Mouse (Mus musculus): ENCODE measurements at regions not wholly inside any gene's neighbourhood (a gene's known extent, or its start where the extent isn't known, plus 50 kb on each side); places are given as distances from the start of the nearest gene placed in this dataset.

GRCm38 (mm10) chr13:44097141-44097540 lies 312.6 kb downstream of the Cd83 start:
- no peak overlapping the region for H3K4me3 ChIP-seq (ENCODE audit: insufficient read depth, poor library complexity, severe bottlenecking)
- no peak overlapping the region for H3ac ChIP-seq (ENCODE audit: control insufficient read depth, insufficient read length, low read depth)
- no peaks in the 10 kb centered on the region for H3K79me3 ChIP-seq (ENCODE audit: low read depth)
- no peaks in the 10 kb centered on the region for H3K27me3 ChIP-seq (ENCODE audit: control insufficient read depth, insufficient read depth, insufficient read length)
- TF ChIP-seq CTCF (IDR thresholded peaks at IDR 0.05; ENCODE audit: control insufficient read depth, insufficient read depth, insufficient read length) (no peak), MAX (IDR thresholded peaks at IDR 0.05) (no peak), MYOG (IDR thresholded peaks at IDR 0.05; ENCODE audit: control insufficient read depth, extremely low read depth, insufficient read length) (no peak), FOSL1 (IDR thresholded peaks at IDR 0.05; ENCODE audit: insufficient read depth, low read length, poor library complexity, severe bottlenecking) (no peak), CEBPB (IDR thresholded peaks at IDR 0.05; ENCODE audit: low read depth) (no peak), MYOD1 (IDR thresholded peaks at IDR 0.05; ENCODE audit: control insufficient read depth, insufficient read length, low read depth) (no peak)
- H3K79me2 ChIP-seq (ENCODE audit: control insufficient read depth, insufficient read depth): no peaks in the 10 kb centered on the region
- no peaks in the 10 kb centered on the region for H3K36me3 ChIP-seq (ENCODE audit: control insufficient read depth, insufficient read depth)

GRCm38 (mm10) chr13:44099511-44099910 lies 314.9 kb downstream of the Cd83 start:
- TF ChIP-seq FOSL1 (IDR thresholded peaks at IDR 0.05; ENCODE audit: insufficient read depth, low read length, poor library complexity, severe bottlenecking) (no peak), CEBPB (IDR thresholded peaks at IDR 0.05; ENCODE audit: low read depth) (no peak), USF1 (IDR thresholded peaks at IDR 0.05; ENCODE audit: low read depth) (no peak), MYOG (IDR thresholded peaks at IDR 0.05; ENCODE audit: control insufficient read depth, extremely low read depth, insufficient read length) (no peak), CTCF (IDR thresholded peaks at IDR 0.05; ENCODE audit: control insufficient read depth, insufficient read depth, insufficient read length) (no peak), MAX (IDR thresholded peaks at IDR 0.05) (no peak), MYOD1 (IDR thresholded peaks at IDR 0.05; ENCODE audit: control insufficient read depth, insufficient read length, low read depth) (no peak)
- Histone ChIP-seq H3ac (ENCODE audit: control insufficient read depth, insufficient read length, low read depth) (no peak overlapping the region), H3K36me3 (ENCODE audit: control insufficient read depth, insufficient read depth) (no peaks in the 10 kb centered on the region), H3K79me3 (ENCODE audit: low read depth) (no peaks in the 10 kb centered on the region), H3K4me3 (ENCODE audit: insufficient read depth, poor library complexity, severe bottlenecking) (no peak overlapping the region), H3K79me2 (ENCODE audit: control insufficient read depth, insufficient read depth) (no peaks in the 10 kb centered on the region), H3K27me3 (ENCODE audit: control insufficient read depth, insufficient read depth, insufficient read length) (no peaks in the 10 kb centered on the region)

GRCm38 (mm10) chr13:44100125-44101067 lies 315.8 kb downstream of the Cd83 start:
- Histone ChIP-seq H3ac (ENCODE audit: control insufficient read depth, insufficient read length, low read depth) (no peak overlapping the region), H3K79me3 (ENCODE audit: low read depth) (no peaks in the 10 kb centered on the region), H3K4me3 (ENCODE audit: insufficient read depth, poor library complexity, severe bottlenecking) (no peak overlapping the region), H3K36me3 (ENCODE audit: control insufficient read depth, insufficient read depth) (no peaks in the 10 kb centered on the region), H3K27me3 (ENCODE audit: control insufficient read depth, insufficient read depth, insufficient read length) (no peaks in the 10 kb centered on the region), H3K79me2 (ENCODE audit: control insufficient read depth, insufficient read depth) (no peaks in the 10 kb centered on the region)
- TF ChIP-seq CTCF (IDR thresholded peaks at IDR 0.05; ENCODE audit: control insufficient read depth, insufficient read depth, insufficient read length) (no peak), MAX (IDR thresholded peaks at IDR 0.05) (no peak), CEBPB (IDR thresholded peaks at IDR 0.05; ENCODE audit: low read depth) (no peak), USF1 (IDR thresholded peaks at IDR 0.05; ENCODE audit: low read depth) (no peak)

- Histone ChIP-seq H3ac (ENCODE audit: control insufficient read depth, insufficient read length, low read depth) (no peak overlapping the region), H3K36me3 (ENCODE audit: control insufficient read depth, insufficient read depth) (no peaks in the 10 kb centered on the region), H3K4me3 (ENCODE audit: insufficient read depth, poor library complexity, severe bottlenecking) (no peak overlapping the region), H3K79me3 (ENCODE audit: low read depth) (no peaks in the 10 kb centered on the region), H3K79me2 (ENCODE audit: control insufficient read depth, insufficient read depth) (no peaks in the 10 kb centered on the region), H3K27me3 (ENCODE audit: control insufficient read depth, insufficient read depth, insufficient read length) (no peaks in the 10 kb centered on the region)
- TF ChIP-seq CEBPB (IDR thresholded peaks at IDR 0.05; ENCODE audit: low read depth) (no peak), MYOG (IDR thresholded peaks at IDR 0.05; ENCODE audit: control insufficient read depth, extremely low read depth, insufficient read length) (no peak), MYOD1 (IDR thresholded peaks at IDR 0.05; ENCODE audit: control insufficient read depth, insufficient read length, low read depth) (no peak), MAX (IDR thresholded peaks at IDR 0.05) (no peak), USF1 (IDR thresholded peaks at IDR 0.05; ENCODE audit: low read depth) (no peak), CTCF (IDR thresholded peaks at IDR 0.05; ENCODE audit: control insufficient read depth, insufficient read depth, insufficient read length) (no peak), FOSL1 (IDR thresholded peaks at IDR 0.05; ENCODE audit: insufficient read depth, low read length, poor library complexity, severe bottlenecking) (no peak)
Measured at GRCm38 (mm10) chr13:44101161-44101560, 316.6 kb downstream of the Cd83 start.

- Histone ChIP-seq H3K79me3 (ENCODE audit: low read depth) (no peaks in the 10 kb centered on the region), H3K4me3 (ENCODE audit: insufficient read depth, poor library complexity, severe bottlenecking) (no peak overlapping the region), H3K36me3 (ENCODE audit: control insufficient read depth, insufficient read depth) (no peaks in the 10 kb centered on the region), H3ac (ENCODE audit: control insufficient read depth, insufficient read length, low read depth) (no peak overlapping the region), H3K27me3 (ENCODE audit: control insufficient read depth, insufficient read depth, insufficient read length) (no peaks in the 10 kb centered on the region), H3K79me2 (ENCODE audit: control insufficient read depth, insufficient read depth) (no peaks in the 10 kb centered on the region)
- TF ChIP-seq CTCF (IDR thresholded peaks at IDR 0.05; ENCODE audit: control insufficient read depth, insufficient read depth, insufficient read length): no peak
- TF ChIP-seq MYOG (IDR thresholded peaks at IDR 0.05; ENCODE audit: control insufficient read depth, extremely low read depth, insufficient read length): no peak
- no peak for TF ChIP-seq MYOD1 (IDR thresholded peaks at IDR 0.05; ENCODE audit: control insufficient read depth, insufficient read length, low read depth)
- no peak for TF ChIP-seq USF1 (IDR thresholded peaks at IDR 0.05; ENCODE audit: low read depth)
- no peak for TF ChIP-seq CEBPB (IDR thresholded peaks at IDR 0.05; ENCODE audit: low read depth)
- no peak for TF ChIP-seq FOSL1 (IDR thresholded peaks at IDR 0.05; ENCODE audit: insufficient read depth, low read length, poor library complexity, severe bottlenecking)
- TF ChIP-seq MAX (IDR thresholded peaks at IDR 0.05): no peak
Measured at GRCm38 (mm10) chr13:44101806-44102205, 317.2 kb downstream of the Cd83 start.

Measured in C2C12 (cell line).